Mouse (Mus musculus) ovary, postnatal 14 days (tissue): ENCODE data around the gene Qrfp.

Source experiments
- DNase-seq: peaks from one replicate; pipeline ENCODE4 v3.0.0; 2022; ENCODE audit warnings: low spot score

The Qrfp gene

DNA sequence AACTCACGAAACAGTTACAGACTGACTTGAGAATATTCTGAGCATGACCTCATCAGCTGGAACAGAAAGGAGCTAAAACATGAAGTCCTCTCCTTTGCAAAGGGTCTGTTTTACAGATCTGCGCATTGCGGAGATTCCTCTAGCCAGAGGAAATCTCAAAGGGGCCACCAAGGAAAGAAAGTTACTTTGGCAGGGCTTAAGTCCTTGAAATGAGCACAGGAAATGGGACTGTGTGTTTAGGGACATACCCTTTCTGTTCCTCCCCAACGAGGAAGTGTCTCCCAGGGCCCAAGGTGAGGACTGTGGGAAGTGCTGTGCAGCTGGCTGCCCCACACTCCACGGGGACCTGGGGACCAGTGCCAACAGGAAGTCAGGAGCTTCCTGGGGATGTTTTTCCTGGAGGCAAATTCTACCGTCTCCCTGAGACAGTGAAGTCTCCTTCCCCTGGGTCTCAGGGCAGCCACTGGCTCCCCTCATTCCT lies 40.7 kb downstream of the Qrfp start:
- peak; percentile 44 for DNase-seq

DNA sequence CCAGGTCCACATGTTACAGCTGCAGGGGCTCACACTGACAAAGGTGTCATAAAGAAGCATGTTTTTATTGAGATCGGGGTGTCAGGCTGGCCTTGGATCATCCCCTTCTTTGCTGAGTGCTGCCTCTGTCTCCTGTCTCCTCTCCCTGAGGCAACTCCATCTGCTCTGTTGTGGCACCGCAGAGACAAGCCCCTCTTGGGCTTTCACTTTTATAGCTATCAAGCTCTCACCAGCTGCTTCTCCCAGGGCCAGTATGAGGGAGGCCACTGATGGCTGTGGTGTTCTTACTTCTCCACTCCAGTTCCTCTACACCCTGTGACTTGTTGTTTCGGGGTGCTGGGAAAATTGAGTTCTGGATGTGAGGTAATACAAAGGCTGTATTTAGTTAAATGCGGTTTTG lies 41.3 kb downstream of the Qrfp start:
- no peak for DNase-seq

DNA sequence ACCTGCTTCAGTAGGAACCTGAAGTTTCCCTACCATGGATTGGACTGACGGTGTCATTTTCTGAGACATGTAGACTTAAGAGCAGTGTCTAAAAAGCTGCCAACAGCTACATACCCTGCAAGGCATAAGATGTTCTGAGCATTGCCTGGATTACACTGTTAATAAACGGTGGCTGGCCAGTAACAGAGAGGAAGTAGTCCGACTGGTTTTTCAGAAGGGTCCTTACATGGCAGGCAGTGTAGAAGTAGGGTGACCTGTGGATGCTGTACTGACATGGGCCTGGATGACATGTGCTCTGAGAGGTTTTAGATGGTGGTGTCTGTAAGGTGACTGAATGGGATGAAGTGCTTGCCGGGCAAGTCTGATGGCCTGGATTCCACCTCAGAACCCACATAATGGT lies 42.6 kb downstream of the Qrfp start:
- no peak for DNase-seq

DNA sequence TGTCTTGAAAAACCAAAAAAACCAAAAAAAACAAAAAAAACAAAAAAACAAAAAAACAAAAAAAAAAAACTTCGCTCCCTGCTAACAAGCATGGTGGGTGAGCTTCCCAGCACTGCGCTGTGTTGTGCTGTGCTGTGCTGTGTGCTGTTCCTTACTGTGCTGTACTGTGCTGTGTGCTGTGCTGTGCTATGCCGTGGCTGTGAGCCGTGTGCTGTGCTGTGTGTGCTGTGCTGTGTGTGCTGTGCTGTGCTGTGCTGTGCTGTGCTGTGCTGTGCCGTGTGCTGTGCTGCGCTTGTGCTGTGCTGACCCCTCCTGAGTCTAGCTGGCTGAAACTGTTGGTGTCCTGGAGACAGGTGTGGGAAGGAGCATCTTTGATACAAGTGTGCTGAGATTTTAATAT lies 43.3 kb downstream of the Qrfp start:
- no peak for DNase-seq

DNA sequence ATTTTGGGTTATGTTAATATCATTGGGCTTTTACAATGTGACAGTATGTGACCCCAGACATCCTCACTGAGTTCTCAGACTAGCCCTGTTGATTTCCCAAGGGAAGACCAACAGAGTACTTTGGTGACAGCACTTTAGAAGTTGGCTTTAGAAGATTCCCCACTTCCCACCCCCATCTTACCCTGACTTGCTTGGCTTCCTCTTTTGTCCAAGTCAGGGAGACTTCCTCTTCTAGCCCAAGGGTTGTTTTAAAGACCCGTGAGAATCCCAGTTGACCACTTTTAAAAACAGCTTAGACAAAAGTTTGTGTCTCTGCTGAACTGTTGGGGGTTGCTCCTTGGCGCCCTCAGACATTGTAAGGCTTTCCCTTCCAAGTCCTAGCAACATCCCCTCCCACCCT lies 47.1 kb downstream of the Qrfp start:
- no peak for DNase-seq

DNA sequence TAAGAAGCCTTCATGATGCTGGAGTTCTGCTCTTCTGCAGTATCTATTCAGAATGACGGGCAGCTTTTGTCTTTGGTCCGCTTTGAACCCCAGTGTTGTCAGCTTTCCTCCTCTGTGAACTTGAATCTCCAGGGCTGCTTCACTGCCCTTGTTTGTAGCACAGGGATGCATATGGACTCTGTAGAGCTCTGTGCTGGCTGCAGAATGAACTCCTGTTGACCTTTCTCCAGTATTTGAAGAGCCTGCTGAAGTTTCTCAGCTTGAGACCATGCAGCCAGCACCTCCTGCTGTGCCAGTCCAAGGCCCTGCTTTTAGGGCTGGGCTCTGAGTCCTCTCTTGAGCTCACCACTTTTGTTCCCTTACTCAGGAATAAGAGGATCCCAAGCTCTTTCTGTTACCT lies 47.5 kb downstream of the Qrfp start:
- no peak for DNase-seq

DNA sequence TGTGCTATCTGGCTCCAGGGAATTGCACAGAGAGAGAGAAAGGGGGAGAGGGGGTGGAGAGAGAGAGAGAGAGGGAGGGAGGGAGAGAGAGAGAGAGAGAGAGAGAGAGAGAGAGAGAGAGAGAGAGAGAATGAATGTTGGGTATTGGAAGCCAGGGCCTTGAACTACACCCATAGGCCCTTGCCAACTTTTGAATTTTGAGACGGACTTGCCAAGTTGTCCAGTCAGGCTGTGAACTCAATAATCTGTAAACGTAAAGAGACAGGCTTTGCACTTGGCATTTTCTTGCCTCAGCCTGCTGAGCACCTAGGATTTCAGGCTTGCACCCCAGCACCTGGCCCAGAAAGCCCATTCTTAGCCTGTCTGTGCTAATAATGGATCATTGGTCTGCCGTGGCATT lies 48.2 kb downstream of the Qrfp start:
- DNase-seq: no peak

DNA sequence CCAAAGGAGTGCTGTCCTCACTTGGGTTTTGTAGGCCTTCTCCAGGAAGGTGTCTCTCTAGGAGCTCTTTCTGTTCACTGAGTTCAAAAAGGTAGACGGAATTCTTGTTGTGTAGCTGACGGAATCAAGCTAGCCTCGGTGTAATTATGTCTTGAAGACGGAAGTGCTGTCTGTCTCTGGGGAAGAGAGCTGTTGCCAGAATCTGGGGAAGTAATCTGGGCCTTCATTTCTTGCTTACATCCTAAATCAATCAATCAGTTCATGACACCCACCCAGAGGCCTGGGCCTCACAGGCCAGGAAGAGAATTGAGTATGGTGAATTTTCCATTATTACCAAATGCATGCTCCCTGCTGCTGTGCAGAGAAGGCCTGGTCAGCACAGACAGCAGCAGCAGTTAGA lies 48.8 kb downstream of the Qrfp start:
- no peak for DNase-seq

DNA sequence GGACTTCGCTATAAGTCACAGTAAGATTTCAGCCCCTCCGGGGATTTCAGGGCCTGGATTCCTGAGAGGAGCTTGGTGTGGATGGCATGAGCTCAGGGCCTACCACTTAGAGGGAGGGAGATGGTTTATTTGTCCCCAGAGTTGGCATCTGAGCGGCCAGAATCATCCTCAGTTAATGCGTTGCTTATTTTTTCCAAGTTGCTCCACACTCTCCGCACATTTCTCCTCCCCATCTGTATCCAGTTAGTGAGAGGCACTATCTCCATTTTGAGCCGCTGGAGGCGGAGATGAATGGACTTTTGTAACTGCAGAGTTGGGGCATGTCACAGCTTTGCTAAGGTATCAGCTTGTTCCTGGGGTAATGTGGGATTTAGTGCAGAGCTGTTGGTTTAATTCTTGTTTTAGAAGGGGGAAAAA lies 49.3 kb downstream of the Qrfp start:
- DNase-seq: no peak

DNA sequence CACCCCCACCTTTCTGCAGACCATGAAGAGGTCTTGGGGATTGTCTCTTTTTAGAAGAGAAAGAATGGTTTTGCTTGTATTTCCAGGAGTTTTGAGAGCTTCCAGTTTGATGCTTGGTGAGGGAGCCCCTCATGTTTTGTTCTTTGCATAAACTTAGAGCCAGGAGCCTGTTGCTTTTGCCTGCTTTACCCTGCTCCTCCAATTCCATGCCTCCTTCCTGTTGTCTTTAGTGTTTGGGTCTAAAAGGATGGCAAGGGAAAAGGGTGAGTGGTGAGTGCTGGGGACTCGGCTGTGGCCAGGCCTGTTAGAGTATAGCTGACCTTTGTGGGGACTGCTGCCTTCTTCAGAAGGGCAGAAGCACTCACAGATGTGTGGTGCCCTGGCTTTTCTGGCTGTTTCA lies 49.9 kb downstream of the Qrfp start:
- no peak for DNase-seq

DNA sequence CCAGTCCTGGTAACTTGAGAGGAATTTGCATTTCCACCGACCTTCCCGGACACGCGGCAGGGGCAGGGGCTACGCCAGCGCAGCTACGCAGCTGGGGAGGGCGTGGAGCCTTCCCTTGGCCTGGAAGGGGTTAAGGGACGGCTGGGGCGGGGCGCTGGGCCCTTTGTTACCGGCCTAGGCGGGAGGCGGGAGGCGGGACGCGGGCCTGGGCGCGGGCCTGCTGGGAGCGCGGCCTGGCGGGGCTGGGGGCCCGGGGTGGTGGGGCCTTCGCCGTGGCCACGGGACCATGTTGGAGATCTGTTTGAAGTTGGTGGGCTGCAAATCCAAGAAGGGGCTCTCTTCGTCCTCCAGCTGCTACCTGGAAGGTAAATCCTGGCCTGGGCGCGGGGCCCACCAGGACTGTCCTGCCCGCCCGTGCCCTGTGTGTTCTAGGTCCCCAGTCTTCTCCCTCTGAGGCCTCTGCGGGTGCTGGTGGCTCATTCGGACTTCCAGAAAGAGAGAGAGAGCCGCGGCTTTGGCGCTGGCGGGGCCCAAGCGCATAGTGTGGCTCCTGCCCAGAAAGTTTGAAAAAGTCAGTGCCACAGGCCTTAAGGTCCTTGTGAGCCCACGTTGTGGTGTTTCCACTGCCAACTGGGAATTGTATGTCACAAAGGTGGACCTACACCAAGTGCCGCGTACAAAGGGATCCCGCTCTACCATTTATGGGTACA lies 50.5 kb downstream of the Qrfp start:
- DNase-seq: peak; percentile 80

DNA sequence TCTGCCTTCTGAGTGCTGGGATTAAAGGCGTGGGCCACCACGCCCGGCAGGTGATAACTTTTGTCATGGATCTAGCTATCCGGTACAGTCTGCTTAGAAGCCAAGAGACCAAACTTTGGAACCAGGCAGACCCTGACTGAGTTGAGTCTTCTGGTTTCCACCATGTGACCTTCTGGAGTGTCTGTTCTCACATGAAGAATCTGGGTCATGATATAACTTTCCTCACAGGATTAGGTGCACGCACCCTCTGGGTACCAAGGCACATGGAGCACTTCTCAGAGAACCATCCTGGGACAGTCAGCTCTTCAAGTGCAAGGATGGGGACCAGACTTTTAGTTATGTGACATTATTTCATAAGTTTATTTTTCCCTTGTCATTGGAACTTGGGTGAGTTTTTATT lies 51.4 kb downstream of the Qrfp start:
- no peak for DNase-seq

DNA sequence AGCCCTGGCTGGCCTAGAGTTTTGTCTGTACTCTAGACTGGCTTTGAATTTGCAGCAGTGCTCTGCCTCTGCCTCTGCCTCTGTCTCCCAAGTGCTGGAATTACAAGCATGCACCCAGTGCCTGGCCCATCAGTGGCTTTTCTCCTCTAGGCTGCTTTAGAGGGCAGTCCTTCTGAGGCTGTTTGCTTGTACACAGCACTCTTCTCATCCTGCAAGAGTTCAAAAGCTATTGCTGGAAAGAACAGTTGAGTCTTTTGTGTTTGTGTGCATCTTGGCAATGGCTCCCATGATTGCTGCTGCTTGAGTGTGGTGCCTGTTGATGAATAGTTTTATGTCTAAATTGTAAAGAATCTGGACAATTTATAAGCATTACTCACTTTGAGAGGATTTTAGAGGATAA lies 52.9 kb downstream of the Qrfp start:
- DNase-seq: no peak
